Mouse (Mus musculus) kidney, adult 2 months (tissue): ENCODE data around the gene Slc9a8. TPM values are rescaled to one million over a fixed set of nuclear protein-coding genes. Genes with fewer than 3 reads are reported as not detected.
A peak's percentile ranks its signal among the peaks of the same experiment; 100 is the strongest.

ENCODE experiments used
- DNase-seq: peaks from one replicate; pipeline ENCODE4 v3.0.0; 2021
- H3K27ac ChIP-seq: fragments of 200-500 bp; 2 replicates; pipeline ENCODE4 v1.5.1; 2012; ENCODE audit warnings: low read depth, low read length, control low read depth, inconsistent platforms; ENCODE audit not compliant: insufficient read depth
- H3K27me3 ChIP-seq: fragments of 200-500 bp; replicated peaks from 2 replicates; pipeline ENCODE4 v1.6.1; 2012; ENCODE audit warnings: mild to moderate bottlenecking, moderate library complexity, low read length, inconsistent platforms; ENCODE audit not compliant: control insufficient read depth, insufficient read depth
- H3K36me3 ChIP-seq: fragments of 200-500 bp; 2 replicates; pipeline ENCODE4 v1.6.1; 2012; ENCODE audit warnings: mild to moderate bottlenecking, moderate library complexity, low read length, inconsistent platforms; ENCODE audit not compliant: control insufficient read depth, insufficient read depth
- H3K4me1 ChIP-seq: fragments of 200-500 bp; 2 replicates; pipeline ENCODE4 v1.6.1; 2011; ENCODE audit warnings: low read length; ENCODE audit not compliant: control insufficient read depth, insufficient read depth
- H3K4me3 ChIP-seq: fragments of 200-500 bp; 2 replicates; pipeline ENCODE4 v1.5.1; 2011; ENCODE audit warnings: mild to moderate bottlenecking, low read depth, low read length, control low read depth; ENCODE audit not compliant: insufficient read depth
- CTCF ChIP-seq: fragments of 200-500 bp; conservative IDR thresholded peaks from 2 replicates; pipeline ENCODE4 v1.5.1; 2011; ENCODE audit warnings: low read depth, mild to moderate bottlenecking, control low read depth, low read length, moderate library complexity, mixed read lengths; ENCODE audit not compliant: insufficient read depth, insufficient read length
- POLR2A ChIP-seq: fragments of 200-500 bp; IDR thresholded peaks from one replicate; pipeline ENCODE4 v1.6.1; 2011; ENCODE audit warnings: low read depth, low read length, control low read depth
- WGBS: fragments of 180-500 bp; shearing (Covaris S2); methylation state at CpG from one replicate; pipeline ENCODE4 v1.1.7; 2018; 5-methylcytosine and 5-hydroxymethylcytosine counted together
- polyA plus RNA-seq: library from polyadenylated mRNA; depleted of rRNA; stranded (reverse); fragments of >200 nt; gene quantifications from 2 replicates; pipeline ENCODE4 v1.2.3, GENCODE M21; 2012

The Slc9a8 gene
- polyA plus RNA-seq, 1 experiment: 226 TPM

GRCm38 (mm10) chr2:167468444-167468843, 46.9 kb downstream of the Slc9a8 start:
- no peak for TF ChIP-seq POLR2A
- no peak; the same call in 1 of the 2 replicates for TF ChIP-seq CTCF
- Histone ChIP-seq H3K36me3 (peaks cover 6% of the 10 kb centered on the region; the same call in 1 of the 2 replicates), H3K4me3 (no peak overlapping the region), H3K27me3 (no peaks in the 10 kb centered on the region), H3K4me1 (no peaks in the 10 kb centered on the region), H3K27ac (no peak overlapping the region)
- WGBS: 79% methylated on average over 6 of the region's 6 CpGs
- DNase-seq: no peak

GRCm38 (mm10) chr2:167470611-167471010, 49.1 kb downstream of the Slc9a8 start:
- no peak overlapping the region for H3K4me3 ChIP-seq
- no peak for TF ChIP-seq CTCF
- no peak for TF ChIP-seq POLR2A
- H3K36me3 ChIP-seq: peaks cover 5% of the 10 kb centered on the region; the same call in 1 of the 2 replicates
- no peaks in the 10 kb centered on the region for H3K4me1 ChIP-seq
- H3K27ac ChIP-seq: no peak overlapping the region
- DNase-seq: no peak
- 88% methylated on average over 3 of the region's 3 CpGs for WGBS
- no peaks in the 10 kb centered on the region for H3K27me3 ChIP-seq

- H3K4me1 ChIP-seq: no peaks in the 10 kb centered on the region
- no peak overlapping the region for H3K4me3 ChIP-seq
- H3K27me3 ChIP-seq: no peaks in the 10 kb centered on the region
- H3K27ac ChIP-seq: no peak overlapping the region
- WGBS: 75% methylated on average over 6 of the region's 6 CpGs
- TF ChIP-seq POLR2A: no peak
- TF ChIP-seq CTCF: no peak
- no peak for DNase-seq
- H3K36me3 ChIP-seq: peaks cover 2% of the 10 kb centered on the region; the same call in 1 of the 2 replicates
These were observed 50.1 kb downstream of the Slc9a8 start for GRCm38 (mm10) chr2:167471585-167471984.

- no peak for DNase-seq
- 79% methylated on average over 6 of the region's 6 CpGs for WGBS
- no peak for TF ChIP-seq CTCF
- TF ChIP-seq POLR2A: no peak
- Histone ChIP-seq H3K27ac (no peak overlapping the region), H3K27me3 (no peaks in the 10 kb centered on the region), H3K4me3 (no peak overlapping the region), H3K36me3 (peaks cover 2% of the 10 kb centered on the region; the same call in 1 of the 2 replicates), H3K4me1 (peaks cover 7% of the 10 kb centered on the region)
These were observed 52.7 kb downstream of the Slc9a8 start for GRCm38 (mm10) chr2:167474218-167474617.

DNA sequence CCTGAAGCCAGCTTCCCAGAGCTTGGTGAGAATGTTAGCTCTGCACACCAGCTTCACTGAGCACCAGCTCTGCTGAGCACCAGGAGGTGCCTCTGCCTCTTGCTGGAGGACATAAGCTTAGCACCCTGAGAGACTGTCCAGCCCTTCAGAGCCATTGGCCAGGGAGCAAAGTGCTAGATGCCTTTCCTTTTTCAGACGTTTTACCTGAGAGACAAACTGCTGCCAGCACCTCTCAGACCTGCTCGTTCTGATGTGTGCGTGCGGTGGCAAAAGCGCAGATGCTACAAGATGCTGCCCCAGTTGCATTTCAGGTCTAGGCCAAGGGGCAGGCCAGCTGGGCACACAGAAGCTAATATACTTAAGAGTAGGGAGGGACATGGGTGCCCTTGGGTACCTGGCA, 54.1 kb downstream of the Slc9a8 start:
- Histone ChIP-seq H3K27ac (no peak overlapping the region), H3K4me1 (peaks cover 7% of the 10 kb centered on the region), H3K36me3 (no peaks in the 10 kb centered on the region; the same call in 1 of the 2 replicates), H3K4me3 (no peak overlapping the region), H3K27me3 (no peaks in the 10 kb centered on the region)
- 68% methylated on average over 5 of the region's 5 CpGs for WGBS
- no peak for DNase-seq
- no peak for TF ChIP-seq POLR2A
- TF ChIP-seq CTCF: no peak

DNA sequence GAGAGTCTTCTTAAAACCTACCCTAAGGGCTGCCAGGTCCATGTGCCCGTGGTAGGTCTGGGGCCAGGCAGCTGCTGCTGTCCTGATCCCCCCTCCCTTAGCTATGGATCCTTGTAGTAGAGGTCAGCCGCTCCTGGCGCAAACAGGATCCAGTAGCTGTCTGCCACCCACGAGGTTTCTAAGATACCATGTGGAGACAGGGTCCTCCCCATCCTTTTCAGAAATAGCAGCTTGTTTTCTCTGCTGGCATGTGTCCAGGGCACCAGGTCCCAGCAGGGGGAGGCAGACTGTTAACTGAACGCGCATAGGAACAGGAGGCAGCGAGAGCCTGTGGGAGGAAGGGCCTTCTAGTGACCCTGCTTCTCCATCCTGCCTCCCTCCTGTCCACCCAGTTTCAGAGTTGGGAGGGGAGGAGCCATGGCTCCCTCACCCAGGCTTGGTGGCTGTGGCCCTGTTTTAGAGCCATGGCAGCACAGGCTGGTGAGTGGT, 54.7 kb downstream of the Slc9a8 start:
- no peak overlapping the region for H3K4me3 ChIP-seq
- 19% methylated on average over 7 of the region's 7 CpGs for WGBS
- no peaks in the 10 kb centered on the region; the same call in 1 of the 2 replicates for H3K36me3 ChIP-seq
- peak; percentile 52 for DNase-seq
- no peak for TF ChIP-seq CTCF
- no peak for TF ChIP-seq POLR2A
- H3K27me3 ChIP-seq: no peaks in the 10 kb centered on the region
- H3K4me1 ChIP-seq: peaks cover 7% of the 10 kb centered on the region
- H3K27ac ChIP-seq: no peak overlapping the region

DNA sequence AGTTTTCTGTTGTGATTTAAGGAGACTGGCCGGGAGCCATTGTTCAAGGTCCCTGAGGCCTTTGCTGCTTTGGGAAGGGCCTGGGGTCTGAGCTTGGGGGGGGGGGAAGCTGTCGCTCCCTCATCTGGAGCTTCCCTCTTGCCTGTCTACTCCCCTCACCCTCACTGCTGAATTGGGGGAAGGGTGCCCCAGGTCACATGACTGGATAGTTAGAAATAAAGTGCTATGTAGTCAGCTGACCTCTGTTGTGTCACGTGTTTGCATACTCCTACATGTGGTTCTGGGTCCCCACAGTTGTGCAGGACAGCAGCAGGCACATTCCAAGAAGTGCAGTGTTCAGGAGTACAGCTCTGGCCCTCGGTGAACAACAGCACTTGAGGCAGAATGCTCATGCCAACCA, 55.2 kb downstream of the Slc9a8 start:
- Histone ChIP-seq H3K27me3 (no peaks in the 10 kb centered on the region), H3K36me3 (no peaks in the 10 kb centered on the region; the same call in 1 of the 2 replicates), H3K4me3 (no peak overlapping the region), H3K27ac (0 out of 2 replicates have a peak overlapping the region, but pooled peaks have one; percentile 4), H3K4me1 (peaks cover 7% of the 10 kb centered on the region)
- no peak for TF ChIP-seq CTCF
- no peak for TF ChIP-seq POLR2A
- DNase-seq: peak; percentile 47
- WGBS: 46% methylated on average over 4 of the region's 4 CpGs
